Mouse (Mus musculus): Measurements from ENCODE around the gene Lalba. TPM values are rescaled to one million over a fixed set of nuclear protein-coding genes. Genes with fewer than 3 reads are reported as not detected.
"Not testable (repeated sequence)": the region's sequence is repeated elsewhere in the genome, so short reads cannot be mapped to it uniquely, and the experiment has no call there.

The Lalba gene
- polyA plus RNA-seq, 1 experiment from 2014 or later: not detected

- 59% methylated on average over 5 of the region's 5 CpGs for WGBS
- H3K9ac ChIP-seq (ENCODE audit: low read length); H3K9me3 ChIP-seq (replicated peaks; ENCODE audit: control insufficient read depth, low read length); ATAC-seq; H3K36me3 ChIP-seq (ENCODE audit: control insufficient read depth, insufficient read depth, low read length); H3K4me3 ChIP-seq (ENCODE audit: low read depth, low read length); H3K4me1 ChIP-seq (ENCODE audit: control insufficient read depth, insufficient read depth, low read length); DNase-seq (ENCODE audit: low spot score); H3K27me3 ChIP-seq (replicated peaks; ENCODE audit: control insufficient read depth, insufficient read depth, low read length); H3K4me2 ChIP-seq (ENCODE audit: low read length); H3K27ac ChIP-seq (ENCODE audit: low read depth, low read length): not testable (repeated sequence)
Observed at GRCm38 (mm10) chr15:98430925-98431324, 51.6 kb downstream of the Lalba start, which contains the start of gene Olfr282. TSS of gene Olfr282 (plus strand) at chr15:98431225.

Small RNA genes lying within 50 kb of the gene (microRNA-seq; reads per million reads assigned to microRNA genes)
- gene Mir1291: 1.3 reads per million, percentile 3 among the genes with 10 or more reads in this experiment

Other genes with a start within 250 kb of the Lalba start
- gene Olfr286, start 248.3 kb downstream of the Lalba start, polyA plus RNA-seq (2014; fragmentation: Nextera tagmentation; extraction: Ambion mirVana): not detected in 2 replicates
- not detected in 2 replicates for gene H1fnt, start 225.4 kb downstream of the Lalba start, polyA plus RNA-seq (2014; fragmentation: Nextera tagmentation; extraction: Ambion mirVana)
- 2.8 and 3.7 TPM in 2 replicates for gene Zfp641, start 186.6 kb downstream of the Lalba start, polyA plus RNA-seq (2014; fragmentation: Nextera tagmentation; extraction: Ambion mirVana)
- not detected in 2 replicates for gene Olfr285, start 165.4 kb downstream of the Lalba start, polyA plus RNA-seq (2014; fragmentation: Nextera tagmentation; extraction: Ambion mirVana)
- not detected in 2 replicates for gene Olfr284, start 141.7 kb downstream of the Lalba start, polyA plus RNA-seq (2014; fragmentation: Nextera tagmentation; extraction: Ambion mirVana)
- not detected in 2 replicates for gene Olfr283, start 101.8 kb downstream of the Lalba start, polyA plus RNA-seq (2014; fragmentation: Nextera tagmentation; extraction: Ambion mirVana)
- not detected in 2 replicates for gene Olfr282, start 51.5 kb downstream of the Lalba start, polyA plus RNA-seq (2014; fragmentation: Nextera tagmentation; extraction: Ambion mirVana)
- not detected in 2 replicates for gene Olfr281, start 30.1 kb downstream of the Lalba start, polyA plus RNA-seq (2014; fragmentation: Nextera tagmentation; extraction: Ambion mirVana)
- not detected in 2 replicates for gene OR5BS1P, start 12.8 kb downstream of the Lalba start, polyA plus RNA-seq (2014; fragmentation: Nextera tagmentation; extraction: Ambion mirVana)
- gene Olfr279, start 9.7 kb upstream of the Lalba start, polyA plus RNA-seq (2014; fragmentation: Nextera tagmentation; extraction: Ambion mirVana): not detected in 2 replicates
- gene Kansl2, start 51.5 kb upstream of the Lalba start, polyA plus RNA-seq (2014; fragmentation: Nextera tagmentation; extraction: Ambion mirVana): 134 and 135 TPM in 2 replicates
- 51.3 and 61.7 TPM in 2 replicates for gene Ccnt1, start 88.2 kb upstream of the Lalba start, polyA plus RNA-seq (2014; fragmentation: Nextera tagmentation; extraction: Ambion mirVana)
- gene 4930415O20Rik, start 88.3 kb upstream of the Lalba start, polyA plus RNA-seq (2014; fragmentation: Nextera tagmentation; extraction: Ambion mirVana): not detected in 2 replicates
- gene Adcy6, start 127.4 kb upstream of the Lalba start, polyA plus RNA-seq (2014; fragmentation: Nextera tagmentation; extraction: Ambion mirVana): 6.4 and 10.4 TPM in 2 replicates
- 75.9 and 95.4 TPM in 2 replicates for gene Cacnb3, start 148.1 kb upstream of the Lalba start, polyA plus RNA-seq (2014; fragmentation: Nextera tagmentation; extraction: Ambion mirVana)
- gene Ddx23, start 180.2 kb upstream of the Lalba start, polyA plus RNA-seq (2014; fragmentation: Nextera tagmentation; extraction: Ambion mirVana): 18.2 and 24.3 TPM in 2 replicates
- gene Rnd1, start 194.7 kb upstream of the Lalba start, polyA plus RNA-seq (2014; fragmentation: Nextera tagmentation; extraction: Ambion mirVana): 6.3 and 6.8 TPM in 2 replicates
- 3.2 and 3.3 TPM in 2 replicates for gene Ccdc65, start 225.5 kb upstream of the Lalba start, polyA plus RNA-seq (2014; fragmentation: Nextera tagmentation; extraction: Ambion mirVana)
- gene Fkbp11, start 245.5 kb upstream of the Lalba start, polyA plus RNA-seq (2014; fragmentation: Nextera tagmentation; extraction: Ambion mirVana): 2.6 and 3.8 TPM in 2 replicates

Measured in forebrain, embryonic 14.5 days (tissue).